Mouse (Mus musculus) neural tube, embryonic 11.5 days (tissue): ENCODE measurements around the gene Samd4. TPM values are rescaled to one million over a fixed set of nuclear protein-coding genes. Genes with fewer than 3 reads are reported as not detected.

Experiments used
- ATAC-seq: fragments of 200-750 bp; cut with Nextera tagmentation; 2 replicates; pipeline ENCODE4 v1.8.0; 2017; ENCODE audit warnings: moderate number of reproducible peaks, mild to moderate bottlenecking, moderate TSS enrichment, moderate library complexity; ENCODE audit not compliant: insufficient read depth, low FRiP score, low TSS enrichment
- DNase-seq: peaks from one replicate; pipeline ENCODE4 v3.0.0-alpha.2; 2015; ENCODE audit warnings: low spot score
- H3K27ac ChIP-seq: fragments of 300-500 bp; sonication (generic); 2 replicates; pipeline ENCODE4 v1.5.1; 2014; ENCODE audit warnings: low read depth, mild to moderate bottlenecking, low read length
- H3K27me3 ChIP-seq: fragments of 300-500 bp; sonication (generic); 2 replicates; pipeline ENCODE4 v1.6.1; 2014; ENCODE audit warnings: mild to moderate bottlenecking, low read length, mixed read lengths; ENCODE audit not compliant: control insufficient read depth, insufficient read depth
- H3K36me3 ChIP-seq: fragments of 300-500 bp; sonication (generic); 2 replicates; pipeline ENCODE4 v1.6.1; 2014; ENCODE audit warnings: mild to moderate bottlenecking, low read length, moderate library complexity, mixed read lengths; ENCODE audit not compliant: control insufficient read depth, insufficient read depth
- H3K4me1 ChIP-seq: fragments of 300-500 bp; sonication (generic); 2 replicates; pipeline ENCODE4 v1.6.1; 2014; ENCODE audit warnings: low read length, mixed read lengths; ENCODE audit not compliant: control insufficient read depth, insufficient read depth
- H3K4me2 ChIP-seq: fragments of 300-500 bp; sonication (generic); 2 replicates; pipeline ENCODE4 v1.6.1; 2014; ENCODE audit warnings: low read depth, mild to moderate bottlenecking, moderate library complexity
- H3K4me3 ChIP-seq: fragments of 300-500 bp; sonication (generic); 2 replicates; pipeline ENCODE4 v1.5.1; 2014; ENCODE audit warnings: low read depth, low read length
- H3K9ac ChIP-seq: fragments of 300-500 bp; sonication (generic); 2 replicates; pipeline ENCODE4 v1.6.1; 2014; ENCODE audit warnings: mild to moderate bottlenecking, low read length
- H3K9me3 ChIP-seq: fragments of 300-500 bp; sonication (generic); 2 replicates; pipeline ENCODE4 v1.6.1; 2016; ENCODE audit warnings: low read length; ENCODE audit not compliant: control insufficient read depth
- WGBS: fragments of 180-500 bp; shearing (Covaris S2); extraction: QIAGEN DNeasy Blood & Tissue Kit; methylation state at CpG from one replicate; pipeline ENCODE4 v1.1.7; 2014; 5-methylcytosine and 5-hydroxymethylcytosine counted together
- polyA plus RNA-seq: library from polyadenylated mRNA; unstranded; fragments of >200 nt; fragmentation: Nextera tagmentation; extraction: Ambion mirVana; gene quantifications from 2 replicates; pipeline ENCODE4 v1.2.1, GENCODE M21; 2014

Samd4 gene
- polyA plus RNA-seq, 1 experiment from 2014 or later, result 2.5 TPM

DNA sequence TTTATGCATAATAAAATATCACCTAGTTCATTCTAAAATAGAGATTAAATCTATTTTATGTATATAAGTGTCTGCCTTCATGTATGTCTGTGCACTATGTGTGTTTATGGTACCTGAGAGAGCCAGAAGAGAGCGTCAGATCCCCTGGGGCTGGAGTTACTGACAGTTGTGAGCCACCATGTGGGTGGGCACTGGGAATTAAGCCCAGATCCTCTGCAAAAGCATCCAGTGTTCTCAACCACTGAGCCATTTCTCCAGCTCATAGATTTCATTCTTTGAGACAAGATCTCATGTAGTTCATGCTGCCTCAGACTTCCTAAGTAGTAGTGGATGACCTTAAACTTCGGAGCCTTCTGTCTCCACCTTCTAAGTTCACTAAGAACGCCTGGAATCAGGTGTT is 133.0 kb downstream of the Samd4 start:
- Histone ChIP-seq H3K27me3 (no peaks in the 10 kb centered on the region), H3K9ac (no peak overlapping the region), H3K4me1 (no peaks in the 10 kb centered on the region), H3K4me2 (no peak overlapping the region), H3K9me3 (no peaks in the 10 kb centered on the region), H3K4me3 (no peak overlapping the region), H3K27ac (no peak overlapping the region), H3K36me3 (no peaks in the 10 kb centered on the region)
- WGBS, result 89% methylated on average over 3 of the region's 3 CpGs
- ATAC-seq (no peak), DNase-seq (no peak)

DNA sequence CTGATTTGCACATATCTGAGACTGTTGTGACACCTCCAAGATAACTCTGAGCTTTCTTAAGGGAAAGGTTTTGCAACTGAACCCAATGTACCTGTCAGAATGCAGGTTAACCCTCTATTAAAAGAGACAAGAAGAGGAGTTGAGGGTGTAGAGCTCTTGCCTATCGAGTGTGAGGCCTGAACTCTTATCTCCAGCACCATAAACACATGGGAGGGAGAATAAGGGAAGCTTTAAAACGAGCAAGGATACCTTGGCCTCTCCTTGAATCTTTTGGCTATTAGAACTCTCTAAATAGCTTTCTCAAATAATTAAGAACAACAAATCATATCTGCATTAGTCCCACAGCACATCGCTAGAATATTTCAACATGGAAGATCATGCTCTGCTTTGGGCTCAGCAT is 135.0 kb downstream of the Samd4 start:
- WGBS, result 85% methylated on average over 3 of the region's 3 CpGs
- ATAC-seq, result no peak
- H3K4me3 ChIP-seq, result no peak overlapping the region
- no peak overlapping the region for H3K4me2 ChIP-seq
- H3K27me3 ChIP-seq, result no peaks in the 10 kb centered on the region
- no peak overlapping the region for H3K27ac ChIP-seq
- H3K4me1 ChIP-seq, result no peaks in the 10 kb centered on the region
- DNase-seq, result no peak
- H3K9ac ChIP-seq, result no peak overlapping the region
- H3K9me3 ChIP-seq, result no peaks in the 10 kb centered on the region
- no peaks in the 10 kb centered on the region for H3K36me3 ChIP-seq

DNA sequence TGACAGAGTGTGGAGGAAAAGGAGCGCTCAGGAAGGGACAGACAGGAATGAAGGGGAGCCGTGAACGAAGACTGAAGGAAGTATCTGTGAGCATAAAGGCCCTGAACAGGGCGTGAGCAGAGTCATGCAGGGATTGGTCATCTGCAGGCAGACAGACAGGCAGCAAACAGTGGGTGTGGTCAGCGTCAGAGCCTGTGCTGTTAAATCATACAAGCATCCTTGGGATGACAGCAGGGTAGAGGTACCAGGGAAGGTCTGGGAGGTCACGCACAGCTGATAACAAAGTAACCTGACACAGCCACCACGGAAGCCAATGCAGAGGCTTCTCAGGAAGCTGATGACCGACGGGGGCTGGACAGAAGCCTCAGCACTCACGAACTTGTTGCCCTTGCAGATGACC is 138.2 kb downstream of the Samd4 start:
- H3K9ac ChIP-seq, result no peak overlapping the region
- DNase-seq, result no peak
- H3K4me1 ChIP-seq, result no peaks in the 10 kb centered on the region
- ATAC-seq, result no peak
- H3K4me3 ChIP-seq, result no peak overlapping the region
- no peaks in the 10 kb centered on the region for H3K36me3 ChIP-seq
- no peak overlapping the region for H3K4me2 ChIP-seq
- no peak overlapping the region for H3K27ac ChIP-seq
- H3K27me3 ChIP-seq, result no peaks in the 10 kb centered on the region
- 82% methylated on average over 10 of the region's 10 CpGs for WGBS
- H3K9me3 ChIP-seq, result no peaks in the 10 kb centered on the region

DNA sequence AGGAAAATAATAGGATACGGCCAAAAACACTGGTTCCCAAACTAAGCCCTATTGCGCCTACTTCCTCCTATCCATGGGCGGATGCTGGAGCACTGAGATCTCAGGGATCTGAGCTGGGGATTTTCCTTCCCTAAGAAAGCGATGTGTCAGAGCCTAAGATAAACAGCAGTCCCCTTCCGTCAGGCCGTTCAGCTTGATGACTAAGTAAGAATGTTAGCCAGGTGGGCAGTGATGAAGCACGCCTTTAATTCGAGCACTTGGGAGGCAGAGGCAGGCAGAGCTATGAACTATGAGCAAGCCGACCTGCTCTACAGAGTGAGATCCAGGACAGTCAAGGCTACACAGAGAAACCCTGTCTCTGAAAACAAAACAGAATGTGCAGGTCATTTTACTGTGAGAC is 140.9 kb downstream of the Samd4 start:
- no peak overlapping the region for H3K27ac ChIP-seq
- H3K27me3 ChIP-seq, result no peaks in the 10 kb centered on the region
- H3K9me3 ChIP-seq, result no peaks in the 10 kb centered on the region
- no peaks in the 10 kb centered on the region for H3K36me3 ChIP-seq
- DNase-seq (no peak), ATAC-seq (no peak)
- H3K9ac ChIP-seq, result no peak overlapping the region
- H3K4me3 ChIP-seq, result no peak overlapping the region
- WGBS, result 89% methylated on average over 9 of the region's 9 CpGs
- no peak overlapping the region for H3K4me2 ChIP-seq
- H3K4me1 ChIP-seq, result no peaks in the 10 kb centered on the region

DNA sequence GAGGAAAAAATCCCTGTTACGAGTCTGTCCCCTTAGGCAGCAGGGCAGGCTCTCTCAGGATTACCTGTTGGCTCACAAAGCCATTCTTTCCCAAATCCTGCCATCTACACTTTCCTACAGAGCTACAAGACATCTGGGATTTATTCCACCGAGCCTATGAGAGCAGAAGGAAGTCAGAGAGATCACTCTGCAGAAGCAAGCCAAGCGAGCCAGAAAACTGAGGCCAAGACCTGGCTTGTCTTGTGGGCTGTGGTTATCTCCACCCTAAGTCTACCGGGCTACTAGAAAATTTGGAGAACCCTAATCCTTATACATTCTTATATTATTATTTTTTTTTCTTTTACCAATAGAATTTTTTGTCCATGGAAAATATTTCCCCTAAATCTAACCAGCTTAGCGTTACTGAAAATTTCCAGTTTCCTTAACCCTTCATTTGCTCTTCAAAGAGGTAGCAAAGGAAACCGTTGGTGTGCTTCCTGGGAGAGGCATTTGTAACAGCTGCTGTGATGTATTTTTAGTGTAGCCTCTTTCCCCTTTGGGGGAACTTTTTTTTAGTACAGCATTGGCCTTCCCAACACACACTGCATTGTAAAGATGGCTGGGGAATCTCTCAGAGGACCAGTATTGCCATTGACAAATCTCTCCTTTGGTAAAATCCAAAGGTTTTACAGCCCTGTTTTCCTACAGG is 144.9 kb downstream of the Samd4 start:
- Histone ChIP-seq H3K36me3 (no peaks in the 10 kb centered on the region), H3K9ac (no peak overlapping the region), H3K9me3 (no peaks in the 10 kb centered on the region), H3K4me2 (no peak overlapping the region), H3K27me3 (no peaks in the 10 kb centered on the region), H3K4me3 (no peak overlapping the region), H3K4me1 (no peaks in the 10 kb centered on the region), H3K27ac (no peak overlapping the region)
- DNase-seq (no peak), ATAC-seq (no peak)
- 80% methylated on average over 6 of the region's 6 CpGs for WGBS

DNA sequence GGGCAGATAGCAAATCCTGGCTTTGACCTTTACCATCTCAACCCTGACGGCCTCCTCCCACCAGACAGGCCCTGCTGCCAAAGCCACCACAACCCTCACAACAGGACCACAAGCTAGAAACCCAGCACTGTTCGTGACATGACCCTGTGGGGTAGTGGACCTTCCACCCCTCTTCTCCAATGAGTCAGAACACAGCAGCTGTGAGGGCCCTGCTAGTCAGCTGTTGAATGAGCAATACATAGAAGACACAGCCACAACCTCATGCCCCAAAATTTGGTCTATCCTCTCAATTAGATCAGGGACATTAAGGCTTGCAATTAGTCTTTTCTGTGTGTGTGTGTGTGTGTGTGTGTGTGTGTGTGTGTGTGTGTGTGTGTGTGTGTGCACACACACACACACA is 148.9 kb downstream of the Samd4 start:
- Histone ChIP-seq H3K4me3 (no peak overlapping the region), H3K4me1 (no peaks in the 10 kb centered on the region), H3K9me3 (no peaks in the 10 kb centered on the region), H3K27me3 (no peaks in the 10 kb centered on the region), H3K9ac (no peak overlapping the region), H3K27ac (no peak overlapping the region), H3K4me2 (no peak overlapping the region), H3K36me3 (no peaks in the 10 kb centered on the region)
- no peak for DNase-seq
- 57% methylated on average over 2 of the region's 2 CpGs for WGBS
- ATAC-seq, result no peak

DNA sequence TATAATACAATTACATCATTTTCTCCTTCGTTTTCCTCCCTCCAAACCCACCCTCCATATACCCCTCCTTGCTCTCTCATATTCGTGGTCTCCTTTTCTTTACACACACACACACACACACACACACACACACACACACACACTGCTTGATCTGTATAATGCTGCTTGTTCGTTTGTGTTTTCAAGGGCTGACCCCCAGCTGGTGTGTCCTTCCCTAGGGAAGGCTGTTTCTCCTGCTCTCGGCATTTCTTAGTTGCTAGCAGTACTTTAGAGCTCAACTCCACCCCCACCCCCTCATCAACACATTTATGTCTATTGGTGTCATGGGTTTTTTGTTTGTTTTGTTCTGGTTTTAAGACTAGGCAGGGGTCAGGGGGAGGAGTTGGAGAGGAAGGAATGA is 149.5 kb downstream of the Samd4 start:
- 37% methylated on average over 4 of the region's 4 CpGs for WGBS
- ATAC-seq (no peak), DNase-seq (peak; percentile 14)
- no peaks in the 10 kb centered on the region for H3K27me3 ChIP-seq
- no peak overlapping the region for H3K9ac ChIP-seq
- H3K36me3 ChIP-seq, result no peaks in the 10 kb centered on the region
- no peaks in the 10 kb centered on the region for H3K9me3 ChIP-seq
- H3K4me2 ChIP-seq, result no peak overlapping the region
- H3K4me1 ChIP-seq, result no peaks in the 10 kb centered on the region
- no peak overlapping the region for H3K27ac ChIP-seq
- H3K4me3 ChIP-seq, result no peak overlapping the region

DNA sequence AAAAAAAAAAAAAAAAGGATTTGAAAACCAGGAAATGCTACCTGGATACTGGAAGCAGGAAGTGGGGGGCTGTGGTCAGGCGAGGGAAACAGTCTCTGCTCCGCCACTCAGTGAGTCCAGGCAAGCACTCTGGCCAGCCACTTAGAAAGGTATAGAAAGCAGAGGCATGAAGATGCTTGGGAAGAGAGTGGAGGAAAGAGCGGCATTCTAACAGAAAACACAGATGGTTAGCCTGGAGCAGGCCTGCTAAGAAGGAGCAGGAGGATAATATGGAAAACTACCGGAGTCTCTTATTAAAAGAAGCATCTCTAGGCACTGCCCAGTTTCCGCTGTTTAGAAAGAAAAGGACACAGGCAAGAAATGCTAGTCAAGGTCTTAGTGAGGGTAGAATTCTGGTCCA is 150.8 kb downstream of the Samd4 start:
- Histone ChIP-seq H3K9ac (no peak overlapping the region), H3K9me3 (no peaks in the 10 kb centered on the region), H3K36me3 (no peaks in the 10 kb centered on the region), H3K4me1 (no peaks in the 10 kb centered on the region), H3K27me3 (no peaks in the 10 kb centered on the region), H3K4me2 (no peak overlapping the region), H3K4me3 (no peak overlapping the region), H3K27ac (no peak overlapping the region)
- DNase-seq (no peak), ATAC-seq (no peak)
- WGBS, result 93% methylated on average over 5 of the region's 5 CpGs

DNA sequence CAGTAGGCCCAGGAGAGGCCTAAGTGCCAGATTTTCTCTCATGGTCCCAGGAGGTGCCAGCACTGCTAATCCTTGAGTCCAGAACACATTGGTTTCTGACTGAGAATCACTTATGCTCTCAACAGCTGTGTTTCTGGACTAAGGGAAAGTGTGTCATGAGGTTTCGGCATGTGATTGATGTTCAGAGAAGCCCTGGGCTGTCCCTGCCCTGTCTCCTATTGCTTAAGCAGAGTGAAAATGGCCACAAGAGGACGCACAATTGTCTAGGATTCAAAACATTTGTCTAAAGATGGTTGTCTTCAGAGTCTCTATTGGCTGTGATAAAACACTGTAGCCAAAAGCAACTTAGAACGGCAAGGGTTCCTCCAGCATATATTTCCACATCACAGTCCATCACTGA is 159.0 kb downstream of the Samd4 start:
- no peaks in the 10 kb centered on the region for H3K36me3 ChIP-seq
- no peaks in the 10 kb centered on the region for H3K9me3 ChIP-seq
- no peak overlapping the region for H3K4me3 ChIP-seq
- no peak overlapping the region for H3K27ac ChIP-seq
- H3K9ac ChIP-seq, result no peak overlapping the region
- 79% methylated on average over 3 of the region's 3 CpGs for WGBS
- H3K4me2 ChIP-seq, result no peak overlapping the region
- no peak for ATAC-seq
- no peaks in the 10 kb centered on the region for H3K27me3 ChIP-seq
- no peaks in the 10 kb centered on the region for H3K4me1 ChIP-seq
- DNase-seq, result no peak
